Mouse (Mus musculus) heart, postnatal 0 days (tissue): ENCODE measurements around the gene Cd207. TPM values are rescaled to one million over a fixed set of nuclear protein-coding genes. Genes with fewer than 3 reads are reported as not detected.

ENCODE experiments used
- ATAC-seq: fragments of 200-750 bp; cut with Nextera tagmentation; 2 replicates; pipeline ENCODE4 v1.8.0; 2017; ENCODE audit warnings: low read depth, moderate number of reproducible peaks, moderate library complexity; ENCODE audit not compliant: insufficient read depth
- DNase-seq: peaks from one replicate; pipeline ENCODE4 v3.0.0-alpha.2; 2016; ENCODE audit warnings: low spot score
- H3K27ac ChIP-seq: fragments of 300-500 bp; sonication (generic); 2 replicates; pipeline ENCODE4 v1.5.1; 2014; ENCODE audit warnings: low read depth, mild to moderate bottlenecking
- H3K27me3 ChIP-seq: fragments of 300-500 bp; sonication (generic); 2 replicates; pipeline ENCODE4 v1.6.1; 2014; ENCODE audit warnings: low read length, mixed read lengths; ENCODE audit not compliant: control insufficient read depth, insufficient read depth
- H3K36me3 ChIP-seq: fragments of 300-500 bp; sonication (generic); replicated peaks from 2 replicates; pipeline ENCODE4 v1.6.1; 2014; ENCODE audit warnings: low read length, mixed read lengths; ENCODE audit not compliant: control insufficient read depth, insufficient read depth
- H3K4me1 ChIP-seq: fragments of 300-500 bp; sonication (generic); 2 replicates; pipeline ENCODE4 v1.6.1; 2014; ENCODE audit warnings: antibody characterized with exemption; ENCODE audit not compliant: control insufficient read depth, insufficient read depth
- H3K4me2 ChIP-seq: fragments of 300-500 bp; sonication (generic); 2 replicates; pipeline ENCODE4 v1.6.1; 2014; ENCODE audit warnings: low read depth, mild to moderate bottlenecking, low read length, moderate library complexity
- H3K4me3 ChIP-seq: fragments of 300-500 bp; sonication (generic); 2 replicates; pipeline ENCODE4 v1.5.1; 2014; ENCODE audit warnings: low read depth, low read length
- H3K9ac ChIP-seq: fragments of 300-500 bp; sonication (generic); replicated peaks from 2 replicates; pipeline ENCODE4 v1.6.1; 2014; ENCODE audit warnings: low read depth, low read length, mixed read lengths
- H3K9me3 ChIP-seq: fragments of 300-500 bp; sonication (generic); replicated peaks from 2 replicates; pipeline ENCODE4 v1.6.1; 2016; ENCODE audit warnings: low read length; ENCODE audit not compliant: control insufficient read depth
- CTCF ChIP-seq: IDR thresholded peaks from 2 replicates; pipeline ENCODE4 v1.5.1; 2016; ENCODE audit warnings: antibody characterized with exemption, control low read depth, low read depth
- EP300 ChIP-seq: IDR thresholded peaks from 2 replicates; pipeline ENCODE4 v1.6.1; 2016; ENCODE audit warnings: antibody characterized with exemption, low read depth
- WGBS: fragments of 180-500 bp; shearing (Covaris S2); extraction: QIAGEN DNeasy Blood & Tissue Kit; methylation state at CpG from one replicate; pipeline ENCODE4 v1.1.7; 2014; 5-methylcytosine and 5-hydroxymethylcytosine counted together
- polyA plus RNA-seq: library from polyadenylated mRNA; unstranded; fragments of >200 nt; fragmentation: Nextera tagmentation; extraction: Ambion mirVana; gene quantifications from 2 replicates; pipeline ENCODE4 v1.2.1, GENCODE M21; 2015
- total RNA-seq: library from RNA; depleted of rRNA; stranded (reverse); fragments of >200 nt; gene quantifications from 2 replicates; pipeline ENCODE4 v1.2.3, GENCODE M21; 2014; ENCODE audit warnings: low replicate concordance; rRNA removed

Gene Cd207
- 0.11 and 0.19 TPM in 2 replicates for total RNA-seq
- polyA plus RNA-seq: 0.75 and 1.2 TPM in 2 replicates

DNA sequence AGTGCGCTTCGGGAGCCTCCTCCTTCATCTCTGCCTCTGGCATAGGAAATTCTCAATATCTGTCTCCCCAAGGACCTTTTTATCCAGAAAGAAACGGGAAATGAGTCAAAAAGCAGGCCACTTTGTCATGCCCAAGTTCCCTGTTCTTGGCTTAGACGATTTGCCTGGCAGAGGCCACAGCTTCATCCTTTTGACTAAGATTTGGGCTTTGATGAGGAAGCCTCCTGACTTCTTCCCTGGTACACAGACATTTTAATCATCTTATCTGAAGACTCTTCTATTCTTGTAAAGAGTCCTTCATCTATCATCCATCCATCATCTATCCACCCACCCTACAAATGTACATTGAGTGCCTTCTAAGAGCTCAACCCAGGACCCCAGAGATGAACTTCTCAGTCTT is at the start of gene Cd207:
Cd207 (minus strand) TSS at position 101 of the 400 bp plus-strand sequence.
- H3K9me3 ChIP-seq: no peaks in the 10 kb centered on the region
- no peak for DNase-seq
- no peak within 1 kb of the TSS for H3K9ac ChIP-seq
- H3K4me1 ChIP-seq: no peaks in the 10 kb centered on the region
- no peak within 1 kb of the TSS for H3K4me2 ChIP-seq
- H3K27me3 ChIP-seq: 0 out of 2 replicates have a peak, but pooled peaks cover 9% of the 10 kb centered on the region
- 53% methylated on average over 4 of the region's 4 CpGs for WGBS
- ATAC-seq: no peak
- H3K4me3 ChIP-seq: no peak within 1 kb of the TSS
- H3K27ac ChIP-seq: no peak within 1 kb of the TSS
- no peak for TF ChIP-seq EP300
- no peak for TF ChIP-seq CTCF
- H3K36me3 ChIP-seq: no peaks in the 10 kb centered on the region

DNA sequence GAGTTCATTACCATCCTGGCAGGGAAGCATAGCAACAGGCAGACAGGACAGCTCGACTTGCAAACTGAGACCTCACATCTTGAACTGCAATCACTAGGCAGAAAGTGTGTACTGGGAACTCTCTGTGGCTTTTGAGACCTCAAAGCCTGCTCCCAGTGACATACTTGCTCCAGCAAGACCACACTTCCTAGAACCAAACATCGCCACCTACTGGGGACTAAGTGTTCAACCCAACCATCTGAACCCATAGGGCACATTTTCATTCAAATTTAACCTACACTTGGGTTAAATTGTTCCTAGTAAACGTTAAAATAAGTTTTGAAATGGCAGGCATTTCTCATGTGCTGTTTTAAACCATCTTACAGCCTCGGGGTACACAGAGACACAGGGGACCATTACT is 49.5 kb upstream of the Cd207 start:
- ATAC-seq (no peak), DNase-seq (no peak)
- Histone ChIP-seq H3K36me3 (no peaks in the 10 kb centered on the region), H3K9me3 (no peaks in the 10 kb centered on the region), H3K9ac (no peak overlapping the region), H3K27me3 (peaks cover 47% of the 10 kb centered on the region), H3K4me1 (no peaks in the 10 kb centered on the region), H3K27ac (no peak overlapping the region), H3K4me2 (no peak overlapping the region), H3K4me3 (no peak overlapping the region)
- TF ChIP-seq CTCF (peak; percentile 29; the same call in 1 of the 2 replicates), EP300 (no peak)
- 51% methylated on average over 4 of the region's 4 CpGs for WGBS

DNA sequence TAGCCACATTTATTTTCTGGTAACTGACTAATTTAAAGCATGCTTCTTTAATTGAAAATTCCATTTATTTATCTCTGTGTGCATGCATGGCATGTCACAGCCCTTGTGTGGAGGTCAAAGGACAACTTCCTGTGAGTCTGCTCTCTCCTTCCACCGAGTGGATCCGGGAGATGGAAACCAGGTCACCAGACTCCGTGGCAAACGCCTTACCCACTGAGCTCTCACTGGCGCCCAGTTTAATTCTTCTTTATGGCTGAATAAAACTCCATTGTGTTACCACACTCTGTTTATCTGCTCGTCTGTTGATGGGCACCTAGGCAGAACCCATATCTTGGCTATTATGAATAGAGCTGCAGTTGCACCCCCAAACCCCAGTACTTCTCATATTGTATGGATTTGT is 44.9 kb upstream of the Cd207 start:
- no peak for DNase-seq
- Histone ChIP-seq H3K36me3 (no peaks in the 10 kb centered on the region), H3K4me1 (no peaks in the 10 kb centered on the region), H3K27me3 (peaks cover 80% of the 10 kb centered on the region), H3K4me3 (no peak overlapping the region), H3K4me2 (no peak overlapping the region), H3K9ac (no peak overlapping the region), H3K9me3 (no peaks in the 10 kb centered on the region), H3K27ac (no peak overlapping the region)
- WGBS: 18% methylated on average over 6 of the region's 6 CpGs
- no peak for ATAC-seq
- TF ChIP-seq EP300 (no peak), CTCF (no peak)

DNA sequence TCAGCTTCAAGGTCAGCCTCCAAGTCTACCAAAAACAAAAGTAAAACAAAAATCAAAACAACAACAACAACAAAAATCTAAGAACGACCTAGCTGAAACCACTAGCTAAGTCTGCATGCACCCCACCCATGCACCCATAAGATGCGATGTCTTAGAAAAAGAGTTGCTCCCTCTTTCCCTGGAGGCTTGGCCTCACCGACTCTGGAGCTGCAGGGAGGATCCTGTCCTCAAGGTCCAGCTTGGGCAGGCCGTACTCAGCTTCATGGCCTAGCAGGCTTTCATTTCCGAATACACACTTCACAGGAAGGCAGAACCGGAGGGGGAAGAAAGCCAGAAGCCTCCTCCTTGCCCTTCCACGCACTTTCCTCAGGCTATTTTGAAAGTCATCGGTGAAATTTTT is 39.4 kb upstream of the Cd207 start:
- no peaks in the 10 kb centered on the region for H3K4me1 ChIP-seq
- no peaks in the 10 kb centered on the region for H3K9me3 ChIP-seq
- H3K4me2 ChIP-seq: no peak overlapping the region
- DNase-seq: no peak
- H3K27me3 ChIP-seq: peaks cover 100% of the 10 kb centered on the region
- WGBS: 6% methylated on average over 8 of the region's 8 CpGs
- no peaks in the 10 kb centered on the region for H3K36me3 ChIP-seq
- no peak overlapping the region for H3K27ac ChIP-seq
- TF ChIP-seq CTCF: no peak
- TF ChIP-seq EP300: no peak
- no peak overlapping the region for H3K9ac ChIP-seq
- no peak overlapping the region; the same call in 1 of the 2 replicates for H3K4me3 ChIP-seq
- ATAC-seq: no peak

DNA sequence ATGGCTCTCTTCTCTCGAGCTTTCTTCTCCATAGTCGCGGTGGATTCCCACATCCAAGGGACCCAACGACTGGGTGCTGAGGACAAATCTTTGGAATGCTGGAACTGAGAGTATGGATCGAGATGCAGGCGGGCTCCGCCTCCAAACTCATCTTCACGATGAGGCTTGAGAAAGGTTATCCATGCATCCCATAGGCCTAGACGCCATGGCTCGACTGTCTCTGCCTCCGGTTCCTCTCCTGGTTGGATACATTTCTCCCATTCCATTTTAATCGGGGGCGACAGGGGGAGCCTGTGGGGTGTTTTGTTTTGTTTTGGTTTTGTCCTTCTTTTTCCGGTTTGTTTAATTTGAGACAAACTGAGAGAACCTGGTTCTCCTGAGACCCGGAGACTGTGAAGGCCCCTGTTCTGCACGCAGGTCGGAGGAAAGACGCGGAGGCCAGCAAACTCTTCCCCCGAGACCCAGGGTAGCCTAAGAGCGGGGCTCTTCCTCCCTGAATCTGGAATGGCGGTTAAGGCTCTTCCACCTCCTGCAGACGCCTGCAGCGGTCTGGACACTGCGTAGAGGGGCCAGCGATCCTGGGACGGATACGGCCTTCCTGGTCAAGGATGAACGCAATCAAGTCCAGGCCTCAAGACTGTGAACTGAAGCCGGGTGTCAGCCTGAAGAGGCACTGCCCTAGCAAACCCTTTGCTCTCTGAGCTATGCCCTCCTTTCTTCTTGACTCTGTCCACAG is 38.0 kb upstream of the Cd207 start:
- H3K4me2 ChIP-seq: no peak overlapping the region
- DNase-seq: no peak
- WGBS: 5% methylated on average over 30 of the region's 30 CpGs

More for the DNA sequence above, 38.0 kb upstream of the Cd207 start:
- H3K9me3 ChIP-seq: no peaks in the 10 kb centered on the region
- H3K27ac ChIP-seq: no peak overlapping the region
- H3K4me3 ChIP-seq: peak overlapping the region; percentile 4
- H3K36me3 ChIP-seq: no peaks in the 10 kb centered on the region
- ATAC-seq: no peak
- no peak for TF ChIP-seq EP300
- TF ChIP-seq CTCF: no peak
- H3K4me1 ChIP-seq: peaks cover 7% of the 10 kb centered on the region
- no peak overlapping the region for H3K9ac ChIP-seq
- H3K27me3 ChIP-seq: peaks cover 100% of the 10 kb centered on the region
